Mouse (Mus musculus) midbrain, embryonic 10.5 days (tissue): Measurements from ENCODE around the gene Cdr2l. TPM values are rescaled to one million over a fixed set of nuclear protein-coding genes. Genes with fewer than 3 reads are reported as not detected.

Experiments used
- DNase-seq: peaks from one replicate; pipeline ENCODE4 v3.0.0-alpha.2; 2017; ENCODE audit warnings: low spot score
- H3K27ac ChIP-seq: fragments of 300-500 bp; sonication (generic); replicated peaks from 2 replicates; pipeline ENCODE4 v1.5.1; 2016; ENCODE audit warnings: mild to moderate bottlenecking
- H3K27me3 ChIP-seq: fragments of 300-500 bp; sonication (generic); 2 replicates; pipeline ENCODE4 v1.6.1; 2016; ENCODE audit warnings: low read depth, mild to moderate bottlenecking; ENCODE audit not compliant: poor library complexity, severe bottlenecking
- H3K36me3 ChIP-seq: fragments of 300-500 bp; sonication (generic); 2 replicates; pipeline ENCODE4 v1.6.1; 2016; ENCODE audit warnings: mild to moderate bottlenecking, moderate library complexity
- H3K4me1 ChIP-seq: fragments of 300-500 bp; sonication (generic); 2 replicates; pipeline ENCODE4 v1.6.1; 2016
- H3K4me3 ChIP-seq: fragments of 300-500 bp; sonication (generic); 2 replicates; pipeline ENCODE4 v1.5.1; 2016; ENCODE audit warnings: mild to moderate bottlenecking, moderate library complexity
- H3K9me3 ChIP-seq: fragments of 300-500 bp; sonication (generic); replicated peaks from 2 replicates; pipeline ENCODE4 v1.6.1; 2016; ENCODE audit warnings: mild to moderate bottlenecking
- WGBS: fragments of 180-500 bp; shearing (Covaris S2); methylation state at CpG from one replicate; pipeline ENCODE4 v1.1.7; 2016; 5-methylcytosine and 5-hydroxymethylcytosine counted together
- polyA plus RNA-seq: library from polyadenylated mRNA; unstranded; fragments of >200 nt; fragmentation: Nextera tagmentation; extraction: Ambion mirVana; gene quantifications from 2 replicates; pipeline ENCODE4 v1.2.1, GENCODE M21; 2016

The Cdr2l gene
- polyA plus RNA-seq, 1 experiment from 2014 or later: 16.1 TPM

- peaks cover 62% of the 10 kb centered on the region for H3K27me3 ChIP-seq
- H3K4me1 ChIP-seq: peaks cover 19% of the 10 kb centered on the region
- peaks cover 17% of the 10 kb centered on the region for H3K36me3 ChIP-seq
- no peak overlapping the region for H3K27ac ChIP-seq
- H3K9me3 ChIP-seq: no peaks in the 10 kb centered on the region
- 11% methylated on average over 8 of the region's 8 CpGs for WGBS
- peak; percentile 82 for DNase-seq
- H3K4me3 ChIP-seq: no peak overlapping the region
Measured at GRCm38 (mm10) chr11:115354183-115354582, 27.5 kb upstream of the Cdr2l start.

GRCm38 (mm10) chr11:115358468-115358867, 23.2 kb upstream of the Cdr2l start:
- Histone ChIP-seq H3K27ac (peak overlapping the region; percentile 63; the same call in 1 of the 2 replicates), H3K27me3 (peaks cover 40% of the 10 kb centered on the region), H3K36me3 (peaks cover 5% of the 10 kb centered on the region; the same call in 1 of the 2 replicates), H3K9me3 (no peaks in the 10 kb centered on the region), H3K4me3 (no peak overlapping the region), H3K4me1 (peaks cover 26% of the 10 kb centered on the region)
- peak; percentile 62 for DNase-seq
- 21% methylated on average over 5 of the region's 5 CpGs for WGBS

- DNase-seq: no peak
- 61% methylated on average over 3 of the region's 3 CpGs for WGBS
- peak overlapping the region; percentile 63 for H3K27ac ChIP-seq
- H3K36me3 ChIP-seq: peaks cover 5% of the 10 kb centered on the region; the same call in 1 of the 2 replicates
- H3K27me3 ChIP-seq: peaks cover 37% of the 10 kb centered on the region
- H3K9me3 ChIP-seq: no peaks in the 10 kb centered on the region
- H3K4me1 ChIP-seq: peaks cover 26% of the 10 kb centered on the region
- H3K4me3 ChIP-seq: no peak overlapping the region
Measured at GRCm38 (mm10) chr11:115359293-115359692, 22.4 kb upstream of the Cdr2l start.

GRCm38 (mm10) chr11:115359726-115360125, 22.0 kb upstream of the Cdr2l start:
- H3K9me3 ChIP-seq: no peaks in the 10 kb centered on the region
- H3K4me3 ChIP-seq: no peak overlapping the region
- H3K27ac ChIP-seq: peak overlapping the region; percentile 63
- H3K4me1 ChIP-seq: peaks cover 26% of the 10 kb centered on the region
- H3K36me3 ChIP-seq: peaks cover 5% of the 10 kb centered on the region; the same call in 1 of the 2 replicates
- WGBS: 73% methylated on average over 6 of the region's 6 CpGs
- DNase-seq: no peak
- peaks cover 33% of the 10 kb centered on the region for H3K27me3 ChIP-seq

DNA sequence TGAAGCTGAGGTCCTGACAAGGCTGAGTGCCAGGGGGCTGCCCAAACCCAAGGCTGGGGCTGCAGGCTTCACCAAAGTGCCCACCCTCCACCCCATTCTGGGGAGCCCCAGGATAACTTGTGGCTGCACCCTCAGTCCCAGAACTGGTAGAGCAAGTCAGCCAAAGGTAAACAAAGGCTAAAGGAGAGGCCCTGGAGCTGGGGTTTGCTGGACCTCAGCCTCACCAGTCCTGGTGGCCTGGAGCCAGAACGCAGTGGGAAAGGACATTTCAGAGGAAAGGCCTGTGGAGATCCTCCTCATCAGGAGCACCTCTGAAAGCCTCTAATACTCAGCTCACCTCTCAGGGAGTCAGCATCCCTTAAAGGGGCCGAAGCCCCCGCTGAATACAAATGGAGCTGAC, 17.6 kb upstream of the Cdr2l start:
- no peak overlapping the region for H3K4me3 ChIP-seq
- H3K4me1 ChIP-seq: peaks cover 28% of the 10 kb centered on the region
- H3K36me3 ChIP-seq: no peaks in the 10 kb centered on the region
- WGBS: 97% methylated on average over 3 of the region's 3 CpGs
- peaks cover 50% of the 10 kb centered on the region for H3K27me3 ChIP-seq
- DNase-seq: no peak
- no peak overlapping the region for H3K27ac ChIP-seq
- no peaks in the 10 kb centered on the region for H3K9me3 ChIP-seq

GRCm38 (mm10) chr11:115366039-115366705, 15.5 kb upstream of the Cdr2l start:
- peaks cover 21% of the 10 kb centered on the region for H3K4me1 ChIP-seq
- H3K9me3 ChIP-seq: no peaks in the 10 kb centered on the region
- 0 out of 2 replicates have a peak overlapping the region, but pooled peaks have one; percentile 23 for H3K27ac ChIP-seq
- DNase-seq: no peak
- WGBS: 44% methylated on average over 7 of the region's 7 CpGs
- H3K36me3 ChIP-seq: no peaks in the 10 kb centered on the region
- peak overlapping the region; percentile 76 for H3K4me3 ChIP-seq
- H3K27me3 ChIP-seq: peaks cover 65% of the 10 kb centered on the region

- 1% methylated on average over 28 of the region's 28 CpGs for WGBS
- peak; percentile 42 for DNase-seq
- peaks cover 21% of the 10 kb centered on the region for H3K4me1 ChIP-seq
- H3K27ac ChIP-seq: peak overlapping the region; percentile 82
- H3K4me3 ChIP-seq: peak overlapping the region; percentile 76
- H3K36me3 ChIP-seq: no peaks in the 10 kb centered on the region
- no peaks in the 10 kb centered on the region for H3K9me3 ChIP-seq
- peaks cover 72% of the 10 kb centered on the region for H3K27me3 ChIP-seq
Measured at GRCm38 (mm10) chr11:115366706-115367394, 14.9 kb upstream of the Cdr2l start.

DNA sequence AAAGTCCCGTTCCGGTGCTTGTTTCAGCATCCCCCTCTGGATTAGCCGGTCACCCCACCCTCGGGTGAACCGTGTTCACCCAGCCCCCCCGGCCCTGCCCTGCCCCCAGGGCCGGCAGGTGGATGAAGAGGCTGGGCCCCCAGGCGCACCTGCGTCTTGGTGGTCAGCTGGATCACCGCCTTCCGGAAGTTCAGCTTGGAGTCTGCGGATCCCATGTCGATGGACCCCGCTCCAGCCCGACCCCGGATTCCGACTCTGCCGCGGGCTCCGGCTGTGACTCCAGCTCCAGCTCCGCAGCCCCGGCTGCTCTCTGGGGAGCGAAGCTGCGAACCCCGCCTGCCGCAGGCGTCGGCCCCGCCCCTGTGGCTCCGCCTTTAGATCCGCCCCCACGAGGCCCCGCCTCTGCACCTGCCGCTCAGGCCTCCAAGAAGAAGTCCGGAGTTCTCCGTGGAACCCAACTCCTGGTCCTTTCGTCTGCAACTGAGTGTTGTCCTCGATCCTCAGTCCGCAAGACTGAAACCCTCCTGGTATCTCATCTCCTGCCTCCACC, 14.2 kb upstream of the Cdr2l start, which contains the start of gene Hid1:
Gene Hid1 (minus strand): TSS at position 362 of the 550 bp plus-strand sequence.
- Histone ChIP-seq H3K27ac (peak within 1 kb of the TSS; percentile 82), H3K36me3 (no peaks in the 10 kb centered on the region), H3K4me3 (peak within 1 kb of the TSS; percentile 76), H3K4me1 (peaks cover 21% of the 10 kb centered on the region), H3K9me3 (no peaks in the 10 kb centered on the region), H3K27me3 (peaks cover 78% of the 10 kb centered on the region)
- 0% methylated on average over 39 of the region's 39 CpGs for WGBS
- peak; percentile 80 for DNase-seq

GRCm38 (mm10) chr11:115370368-115370767, 11.3 kb upstream of the Cdr2l start:
- DNase-seq: no peak
- Histone ChIP-seq H3K27ac (no peak overlapping the region), H3K9me3 (no peaks in the 10 kb centered on the region), H3K4me1 (peaks cover 33% of the 10 kb centered on the region), H3K4me3 (no peak overlapping the region), H3K27me3 (peaks cover 100% of the 10 kb centered on the region), H3K36me3 (no peaks in the 10 kb centered on the region)
- WGBS: 70% methylated on average over 7 of the region's 7 CpGs

- WGBS: 73% methylated on average over 8 of the region's 8 CpGs
- Histone ChIP-seq H3K36me3 (no peaks in the 10 kb centered on the region), H3K27ac (no peak overlapping the region), H3K9me3 (no peaks in the 10 kb centered on the region), H3K4me1 (peaks cover 27% of the 10 kb centered on the region), H3K27me3 (peaks cover 100% of the 10 kb centered on the region), H3K4me3 (no peak overlapping the region)
- DNase-seq: no peak
Measured at GRCm38 (mm10) chr11:115371354-115371753, 10.4 kb upstream of the Cdr2l start.

GRCm38 (mm10) chr11:115372015-115372414, 9.7 kb upstream of the Cdr2l start:
- no peak for DNase-seq
- 63% methylated on average over 1 of the region's 1 CpGs for WGBS
- H3K27me3 ChIP-seq: peaks cover 99% of the 10 kb centered on the region
- peaks cover 21% of the 10 kb centered on the region for H3K4me1 ChIP-seq
- no peak overlapping the region for H3K4me3 ChIP-seq
- H3K36me3 ChIP-seq: no peaks in the 10 kb centered on the region
- H3K27ac ChIP-seq: no peak overlapping the region
- no peaks in the 10 kb centered on the region for H3K9me3 ChIP-seq

- H3K36me3 ChIP-seq: no peaks in the 10 kb centered on the region
- H3K9me3 ChIP-seq: no peaks in the 10 kb centered on the region
- WGBS: 46% methylated on average over 2 of the region's 2 CpGs
- peaks cover 92% of the 10 kb centered on the region for H3K27me3 ChIP-seq
- no peak for DNase-seq
- H3K4me3 ChIP-seq: no peak overlapping the region
- no peak overlapping the region for H3K27ac ChIP-seq
- H3K4me1 ChIP-seq: peaks cover 13% of the 10 kb centered on the region
Measured at GRCm38 (mm10) chr11:115372737-115373136, 9.0 kb upstream of the Cdr2l start.
